ENCODE assay signal across 27 mouse cellular contexts in the genomic region with DNA sequence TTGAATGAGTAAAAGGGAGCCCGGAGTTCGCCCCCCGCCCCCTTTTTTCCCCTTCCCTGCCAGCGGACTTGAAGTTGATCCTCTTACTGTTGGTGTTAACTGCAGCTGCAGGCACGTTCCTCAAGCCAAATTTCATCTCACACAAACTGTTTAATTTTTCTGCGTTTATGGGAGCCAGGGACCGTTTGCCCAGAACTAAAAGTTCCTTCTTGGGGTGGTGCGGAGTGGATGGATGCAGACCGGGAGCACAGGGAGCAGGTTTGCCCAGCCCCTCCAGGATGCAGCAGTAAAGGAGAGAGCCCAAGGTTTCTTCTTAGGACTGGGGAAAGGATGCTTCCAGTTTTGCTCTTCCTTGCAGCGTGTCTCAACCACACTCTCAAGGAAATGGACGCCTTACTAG. TPM values are rescaled to one million over a fixed set of nuclear protein-coding genes. Genes with fewer than 3 reads are reported as not detected.
DNase-seq lines count a peak whose midpoint lies in the region; ATAC-seq and TF ChIP-seq lines count a peak whose summit lies in the region.
"Had no signal": no experiment of that assay in that cellular context is flagged by ENCODE, and none has a peak within 500 bp of the region (broad histone marks: within the 10 kb centered on the region; RNA-seq: fewer than 3 reads in every experiment).

No protein-coding gene starts in this region.

- peaks cover 50% of the 10 kb centered on the region for H3K4me1 ChIP-seq in forebrain, embryonic 12.5 days
- peaks cover 45% of the 10 kb centered on the region for H3K4me1 ChIP-seq in forebrain, embryonic 15.5 days
- H3K4me1 ChIP-seq in midbrain, embryonic 10.5 days, result peaks cover 54% of the 10 kb centered on the region
- H3K4me1 ChIP-seq in midbrain, postnatal 0 days (ENCODE audit: insufficient read depth, low read length), result peaks cover 4% of the 10 kb centered on the region
- H3K4me1 ChIP-seq in limb, embryonic 15.5 days, result peaks cover 31% of the 10 kb centered on the region

- no peak for ATAC-seq in forebrain, embryonic 12.5 days (ENCODE audit: low FRiP score)
- ATAC-seq in forebrain, embryonic 15.5 days (replicated peaks), result no peak
- ATAC-seq in midbrain, postnatal 0 days (ENCODE audit: low FRiP score), result no peak
- no peak for ATAC-seq in limb, embryonic 15.5 days (ENCODE audit: insufficient number of reproducible peaks, low FRiP score, low TSS enrichment, low read depth)
- ATAC-seq: intestine, embryonic 16.5 days; liver, postnatal 0 days had no signal

- H3K36me3 ChIP-seq in forebrain, embryonic 12.5 days (replicated peaks), result no peaks in the 10 kb centered on the region
- H3K36me3 ChIP-seq in forebrain, embryonic 15.5 days, result no peaks in the 10 kb centered on the region
- no peaks in the 10 kb centered on the region for H3K36me3 ChIP-seq in midbrain, embryonic 10.5 days
- no peaks in the 10 kb centered on the region for H3K36me3 ChIP-seq in midbrain, postnatal 0 days (ENCODE audit: insufficient read depth, low read length)
- H3K36me3 ChIP-seq in limb, embryonic 15.5 days, result no peaks in the 10 kb centered on the region
- H3K36me3 ChIP-seq: embryonic facial prominence, embryonic 15.5 days; heart, embryonic 13.5 days; kidney, embryonic 15.5 days had no signal

- DNase-seq in midbrain, embryonic 10.5 days (ENCODE audit: low spot score), result peak; percentile 46
- DNase-seq in midbrain, postnatal 0 days (ENCODE audit: low spot score), result no peak
- DNase-seq in thymus, postnatal 25 days, result no peak
- DNase-seq in cerebellum, postnatal 14 days, result no peak
- DNase-seq in ovary, adult 18-20 months (ENCODE audit: low spot score), result no peak
- DNase-seq: adrenal gland, postnatal 14 days; cerebellum, adult 11 months; cerebellum, postnatal 10 days; gastrocnemius, adult 2 months; liver, postnatal 0 days; right cerebral cortex, postnatal 14 days; spleen, adult 18-20 months; thymus, postnatal 4 days had no signal

- H3K27ac ChIP-seq in forebrain, embryonic 12.5 days, result no peak overlapping the region
- H3K27ac ChIP-seq in forebrain, embryonic 15.5 days (replicated peaks), result no peak overlapping the region
- H3K27ac ChIP-seq in midbrain, embryonic 10.5 days (replicated peaks), result no peak overlapping the region
- H3K27ac ChIP-seq in midbrain, postnatal 0 days (ENCODE audit: low read depth, low read length), result no peak overlapping the region
- H3K27ac ChIP-seq in limb, embryonic 15.5 days, result no peak overlapping the region
- H3K27ac ChIP-seq: embryonic facial prominence, embryonic 15.5 days; gastrocnemius, adult 2 months; heart, embryonic 13.5 days; kidney, embryonic 15.5 days had no signal

- peak overlapping the region; percentile 58 for H3K4me2 ChIP-seq in forebrain, embryonic 12.5 days
- no peak overlapping the region; the same call in 1 of the 2 replicates for H3K4me2 ChIP-seq in forebrain, embryonic 15.5 days (replicated peaks)
- no peak overlapping the region; the same call in 1 of the 2 replicates for H3K4me2 ChIP-seq in midbrain, postnatal 0 days (ENCODE audit: low read depth, low read length, poor library complexity, severe bottlenecking)
- H3K4me2 ChIP-seq in limb, embryonic 15.5 days, result 0 out of 2 replicates have a peak overlapping the region, but pooled peaks have one; percentile 10
- H3K4me2 ChIP-seq: embryonic facial prominence, embryonic 15.5 days; heart, embryonic 13.5 days; kidney, embryonic 15.5 days had no signal

- no peak overlapping the region for H3K4me3 ChIP-seq in forebrain, embryonic 12.5 days (replicated peaks)
- no peak overlapping the region for H3K4me3 ChIP-seq in forebrain, embryonic 15.5 days
- peak overlapping the region; percentile 33 for H3K4me3 ChIP-seq in midbrain, embryonic 10.5 days
- no peak overlapping the region for H3K4me3 ChIP-seq in midbrain, postnatal 0 days (ENCODE audit: low read depth, low read length)
- H3K4me3 ChIP-seq in limb, embryonic 15.5 days, result no peak overlapping the region
- H3K4me3 ChIP-seq: embryonic facial prominence, embryonic 15.5 days; gastrocnemius, adult 2 months; heart, embryonic 13.5 days; kidney, embryonic 15.5 days; myocyte had no signal

- H3K9me3 ChIP-seq in forebrain, embryonic 12.5 days, result no peaks in the 10 kb centered on the region
- H3K9me3 ChIP-seq in forebrain, embryonic 15.5 days, result no peaks in the 10 kb centered on the region
- no peaks in the 10 kb centered on the region for H3K9me3 ChIP-seq in midbrain, embryonic 10.5 days (replicated peaks)
- H3K9me3 ChIP-seq in midbrain, postnatal 0 days (ENCODE audit: low read length), result no peaks in the 10 kb centered on the region
- H3K9me3 ChIP-seq in limb, embryonic 15.5 days, result no peaks in the 10 kb centered on the region
- H3K9me3 ChIP-seq: embryonic facial prominence, embryonic 15.5 days; heart, embryonic 13.5 days; kidney, embryonic 15.5 days had no signal

- WGBS in forebrain, embryonic 12.5 days, result 2% methylated on average over 11 of the region's 11 CpGs
- WGBS in forebrain, embryonic 15.5 days, result 2% methylated on average over 11 of the region's 11 CpGs
- WGBS in midbrain, embryonic 10.5 days, result 1% methylated on average over 11 of the region's 11 CpGs
- WGBS in midbrain, postnatal 0 days, result 1% methylated on average over 11 of the region's 11 CpGs
- WGBS in limb, embryonic 15.5 days, result 3% methylated on average over 11 of the region's 11 CpGs

- no peak for TF ChIP-seq CTCF in midbrain, postnatal 0 days (IDR thresholded peaks at IDR 0.05)

- peaks cover 95% of the 10 kb centered on the region for H3K27me3 ChIP-seq in forebrain, embryonic 12.5 days
- peaks cover 65% of the 10 kb centered on the region for H3K27me3 ChIP-seq in forebrain, embryonic 15.5 days
- peaks cover 99% of the 10 kb centered on the region for H3K27me3 ChIP-seq in midbrain, embryonic 10.5 days (ENCODE audit: low read depth, poor library complexity, severe bottlenecking)
- H3K27me3 ChIP-seq in midbrain, postnatal 0 days (ENCODE audit: insufficient read depth, low read length), result peaks cover 70% of the 10 kb centered on the region
- H3K27me3 ChIP-seq in limb, embryonic 15.5 days, result peaks cover 65% of the 10 kb centered on the region

- H3K9ac ChIP-seq in forebrain, embryonic 12.5 days, result no peak overlapping the region
- no peak overlapping the region for H3K9ac ChIP-seq in forebrain, embryonic 15.5 days (replicated peaks)
- no peak overlapping the region for H3K9ac ChIP-seq in midbrain, postnatal 0 days (replicated peaks; ENCODE audit: low read length, poor library complexity, severe bottlenecking)
- H3K9ac ChIP-seq in limb, embryonic 15.5 days, result no peak overlapping the region
- H3K9ac ChIP-seq: embryonic facial prominence, embryonic 15.5 days; heart, embryonic 13.5 days; kidney, embryonic 15.5 days; liver, postnatal 0 days had no signal

RNA-seq across cellular contexts. Expression of gene Helt, which starts 2.1 kb away (rescaled TPM):
- polyA plus RNA-seq in forebrain, embryonic 12.5 days (2016; fragmentation: Nextera tagmentation; extraction: Ambion mirVana), result 11.1 and 13.0 TPM in 2 replicates
- 6.7 and 7.6 TPM in 2 replicates for polyA plus RNA-seq in forebrain, embryonic 15.5 days (2015; fragmentation: Nextera tagmentation; extraction: Ambion mirVana)
- 32.2 and 64.1 TPM in 2 replicates for polyA plus RNA-seq in midbrain, embryonic 10.5 days (2016; fragmentation: Nextera tagmentation; extraction: Ambion mirVana)
- total RNA-seq in midbrain, postnatal 0 days (2014; rRNA removed), result 0.27 TPM in 1 of 2 replicates, not detected in the other
- polyA plus RNA-seq in midbrain, postnatal 0 days (2015; fragmentation: Nextera tagmentation; extraction: Ambion mirVana), result 0.26 and 0.28 TPM in 2 replicates
- not detected in 2 replicates for polyA plus RNA-seq in limb, embryonic 15.5 days (2015; fragmentation: Nextera tagmentation; extraction: Ambion mirVana)
- total RNA-seq: adrenal gland, postnatal 14 days; hematopoietic stem cell, adult 5-6 weeks; liver, adult 2 months; MEL had no signal
- polyA plus RNA-seq: gonadal fat pad, adult 2 months; heart, embryonic 13.5 days; intestine, embryonic 16.5 days; kidney, embryonic 15.5 days; large intestine, adult 2 months; liver, adult 2 months; liver, postnatal 0 days; myocyte; neural tube, embryonic 14.5 days had no signal

Comparison
In these comparisons a context has a peak if more than half of its experiments do, and no peak if none do; other contexts are left out.
1. H3K4me2 ChIP-seq: peak in forebrain, embryonic 12.5 days (single experiment) and limb, embryonic 15.5 days (single experiment); none in forebrain, embryonic 15.5 days (single experiment) and midbrain, postnatal 0 days (single experiment).